ENCODE assay signal across 8 mouse cellular contexts in genomic region chr9:106453271-106454070, GRCm38 (mm10). TPM values are rescaled to one million over a fixed set of nuclear protein-coding genes. Genes with fewer than 3 reads are reported as not detected.
DNase-seq lines count a peak whose midpoint lies in the region; ATAC-seq lines count a peak whose summit lies in the region.

Pcbp4 (plus strand) TSS chr9:106453291.

- H3K4me2 ChIP-seq in hindbrain, embryonic 16.5 days (ENCODE audit: low read length), result peak within 1 kb of the TSS; percentile 62
- H3K4me2 ChIP-seq in stomach, embryonic 14.5 days (replicated peaks; ENCODE audit: low read depth, low read length), result peak within 1 kb of the TSS; percentile 92

- H3K9me3 ChIP-seq in hindbrain, embryonic 16.5 days (ENCODE audit: control insufficient read depth, low read length), result no peaks in the 10 kb centered on the region
- no peaks in the 10 kb centered on the region for H3K9me3 ChIP-seq in stomach, embryonic 14.5 days (ENCODE audit: control insufficient read depth, low read depth, low read length)

- peak; percentile 63 for ATAC-seq in hindbrain, embryonic 16.5 days
- ATAC-seq in stomach, embryonic 14.5 days (ENCODE audit: insufficient number of reproducible peaks, insufficient read depth, low FRiP score, low read depth), result peak; percentile 65

- peak within 1 kb of the TSS; percentile 73 for H3K4me3 ChIP-seq in hindbrain, embryonic 16.5 days (ENCODE audit: low read length)
- peak within 1 kb of the TSS; percentile 76 for H3K4me3 ChIP-seq in stomach, embryonic 14.5 days (ENCODE audit: low read depth, low read length)

- peak within 1 kb of the TSS; percentile 92 for H3K27ac ChIP-seq in hindbrain, embryonic 16.5 days (ENCODE audit: low read depth, low read length)
- H3K27ac ChIP-seq in stomach, embryonic 14.5 days (ENCODE audit: low read length), result peak within 1 kb of the TSS; percentile 82; the same call in 1 of the 2 replicates

- H3K36me3 ChIP-seq in hindbrain, embryonic 16.5 days (ENCODE audit: control insufficient read depth, insufficient read depth, low read length), result no peaks in the 10 kb centered on the region
- no peaks in the 10 kb centered on the region for H3K36me3 ChIP-seq in stomach, embryonic 14.5 days (ENCODE audit: control insufficient read depth, insufficient read depth, low read length)

- peak within 1 kb of the TSS; percentile 93 for H3K9ac ChIP-seq in hindbrain, embryonic 16.5 days (ENCODE audit: low read depth, low read length)
- H3K9ac ChIP-seq in stomach, embryonic 14.5 days (replicated peaks; ENCODE audit: low read depth, low read length), result peak within 1 kb of the TSS; percentile 67

- no peaks in the 10 kb centered on the region for H3K27me3 ChIP-seq in hindbrain, embryonic 16.5 days (replicated peaks; ENCODE audit: control insufficient read depth, insufficient read depth, low read length)
- no peaks in the 10 kb centered on the region for H3K27me3 ChIP-seq in stomach, embryonic 14.5 days (ENCODE audit: control insufficient read depth, insufficient read depth, low read length)

- peaks cover 52% of the 10 kb centered on the region for H3K4me1 ChIP-seq in hindbrain, embryonic 16.5 days (ENCODE audit: control insufficient read depth, insufficient read depth, low read depth, low read length)
- H3K4me1 ChIP-seq in stomach, embryonic 14.5 days (ENCODE audit: control insufficient read depth, insufficient read depth, low read length), result peaks cover 62% of the 10 kb centered on the region

- DNase-seq in spleen, postnatal 10 days (ENCODE audit: low spot score in 2 of 2), result peak; percentile 37 to 40
- DNase-seq in spleen, adult 12 weeks (ENCODE audit: low spot score), result no peak
- DNase-seq in cerebellum, adult 9-10 months, result peak; percentile 84
- DNase-seq in gastrocnemius, postnatal 10 days, result peak; percentile 63
- no peak for DNase-seq in left cerebral cortex, adult 8-10 months (ENCODE audit: low spot score in 2 of 2)
- DNase-seq in lung, postnatal 4 days, result peak; percentile 65 to 82

- WGBS in hindbrain, embryonic 16.5 days, result 0% methylated on average over 22 of the region's 74 CpGs
- WGBS in stomach, embryonic 14.5 days, result under 1% methylated on average over 56 of the region's 74 CpGs

RNA-seq across cellular contexts. Expression of gene Pcbp4, which starts in this region (rescaled TPM):
- total RNA-seq in gastrocnemius, postnatal 10 days (2021), result 10 to 100 TPM; 54.2 to 68.2 TPM
- 228 and 235 TPM in 2 replicates for polyA plus RNA-seq in hindbrain, embryonic 16.5 days (2015; fragmentation: Nextera tagmentation; extraction: Ambion mirVana)
- 100 to 1,000 TPM; 201 to 223 (median 211) TPM for total RNA-seq in left cerebral cortex, adult 8-10 months (2022)
- polyA plus RNA-seq in stomach, embryonic 14.5 days (2014; fragmentation: Nextera tagmentation; extraction: Ambion mirVana), result 60.9 and 61.2 TPM in 2 replicates

Comparison
In these comparisons a context has a peak if more than half of its experiments do, and no peak if none do; other contexts are left out.
1. DNase-seq: peak in spleen, postnatal 10 days (2 of 2), cerebellum, adult 9-10 months (single experiment), gastrocnemius, postnatal 10 days (single experiment) and lung, postnatal 4 days (2 of 2); none in spleen, adult 12 weeks (single experiment) and left cerebral cortex, adult 8-10 months (0 of 2).